Mouse (Mus musculus) heart, embryonic 11.5 days (tissue): ENCODE results near the gene Rps15a. TPM values are rescaled to one million over a fixed set of nuclear protein-coding genes. Genes with fewer than 3 reads are reported as not detected.
A peak's percentile ranks its signal among the peaks of the same experiment; 100 is the strongest.

Experiments
- ATAC-seq: fragments of 200-750 bp; cut with Nextera tagmentation; replicated peaks from 2 replicates; pipeline ENCODE4 v1.8.0; 2017; ENCODE audit warnings: moderate library complexity; ENCODE audit not compliant: insufficient number of reproducible peaks, low FRiP score, low TSS enrichment
- H3K27ac ChIP-seq: fragments of 300-500 bp; sonication (generic); 2 replicates; pipeline ENCODE4 v1.5.1; 2014; ENCODE audit warnings: mild to moderate bottlenecking, low read depth, low read length
- H3K27me3 ChIP-seq: fragments of 300-500 bp; sonication (generic); 2 replicates; pipeline ENCODE4 v1.6.1; 2014; ENCODE audit warnings: mild to moderate bottlenecking, low read length, mixed read lengths; ENCODE audit not compliant: control insufficient read depth, insufficient read depth
- H3K36me3 ChIP-seq: fragments of 300-500 bp; sonication (generic); 2 replicates; pipeline ENCODE4 v1.6.1; 2014; ENCODE audit warnings: mild to moderate bottlenecking, low read length, moderate library complexity, mixed read lengths; ENCODE audit not compliant: control insufficient read depth, insufficient read depth
- H3K4me1 ChIP-seq: fragments of 300-500 bp; sonication (generic); 2 replicates; pipeline ENCODE4 v1.6.1; 2014; ENCODE audit warnings: low read length; ENCODE audit not compliant: control insufficient read depth, insufficient read depth
- H3K4me2 ChIP-seq: fragments of 300-500 bp; sonication (generic); 2 replicates; pipeline ENCODE4 v1.6.1; 2014; ENCODE audit warnings: mild to moderate bottlenecking, moderate library complexity
- H3K4me3 ChIP-seq: fragments of 300-500 bp; sonication (generic); 2 replicates; pipeline ENCODE4 v1.5.1; 2014; ENCODE audit warnings: low read depth, low read length
- H3K9ac ChIP-seq: fragments of 300-500 bp; sonication (generic); 2 replicates; pipeline ENCODE4 v1.6.1; 2014; ENCODE audit warnings: mild to moderate bottlenecking, low read depth, low read length, moderate library complexity
- H3K9me3 ChIP-seq: fragments of 300-500 bp; sonication (generic); replicated peaks from 2 replicates; pipeline ENCODE4 v1.6.1; 2016; ENCODE audit warnings: low read length; ENCODE audit not compliant: control insufficient read depth
- WGBS: fragments of 180-500 bp; shearing (Covaris S2); extraction: QIAGEN DNeasy Blood & Tissue Kit; methylation state at CpG from one replicate; pipeline ENCODE4 v1.1.7; 2014; ENCODE audit not compliant: insufficient replicate concordance; 5-methylcytosine and 5-hydroxymethylcytosine counted together
- polyA plus RNA-seq: library from polyadenylated mRNA; unstranded; fragments of >200 nt; fragmentation: Nextera tagmentation; extraction: Ambion mirVana; gene quantifications from 2 replicates; pipeline ENCODE4 v1.2.1, GENCODE M21; 2014

Gene Rps15a
- polyA plus RNA-seq, 1 experiment from 2014 or later: 565 TPM

DNA sequence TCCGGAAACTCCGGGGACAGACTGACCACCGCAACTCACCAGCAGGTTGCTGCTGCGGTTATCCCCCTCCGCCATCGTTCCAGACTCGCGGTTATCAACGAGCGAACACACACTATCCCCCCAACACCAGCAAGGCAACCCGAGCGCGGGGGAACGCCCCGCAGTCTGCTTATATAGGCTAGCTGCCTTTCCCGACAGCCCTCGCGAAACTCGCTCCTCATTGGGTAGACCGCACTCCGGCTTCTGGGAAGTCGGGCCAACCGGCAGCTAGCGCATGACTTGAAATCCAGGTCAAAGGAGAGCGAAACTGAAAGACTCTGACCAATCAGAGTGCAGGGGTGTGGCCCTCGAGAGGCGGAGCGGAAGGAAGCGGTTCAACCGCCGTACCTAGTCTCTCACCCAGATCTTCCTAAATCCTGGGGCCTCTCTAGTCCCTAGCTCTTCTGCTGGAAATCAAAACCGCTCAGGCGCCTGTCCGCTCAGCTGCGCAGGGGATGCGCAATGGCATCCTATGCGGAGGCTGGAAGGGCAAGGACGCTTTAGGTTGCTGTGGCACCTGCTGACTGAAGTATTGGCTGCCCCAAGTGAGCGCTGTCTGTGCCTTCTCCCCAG, 13.5 kb upstream of the Rps15a start, which contains the start of gene Arl6ip1:
Arl6ip1 (minus strand) TSS at position 233 of the 612 bp plus-strand sequence.
- Histone ChIP-seq H3K36me3 (peaks cover 4% of the 10 kb centered on the region; the same call in 1 of the 2 replicates), H3K9ac (peak within 1 kb of the TSS; percentile 93), H3K9me3 (no peaks in the 10 kb centered on the region), H3K4me1 (peaks cover 18% of the 10 kb centered on the region), H3K27ac (peak within 1 kb of the TSS; percentile 91), H3K27me3 (no peaks in the 10 kb centered on the region), H3K4me2 (peak within 1 kb of the TSS; percentile 78), H3K4me3 (peak within 1 kb of the TSS; percentile 71)
- WGBS: under 1% methylated on average over 39 of the region's 39 CpGs
- peak; percentile 99 for ATAC-seq

DNA sequence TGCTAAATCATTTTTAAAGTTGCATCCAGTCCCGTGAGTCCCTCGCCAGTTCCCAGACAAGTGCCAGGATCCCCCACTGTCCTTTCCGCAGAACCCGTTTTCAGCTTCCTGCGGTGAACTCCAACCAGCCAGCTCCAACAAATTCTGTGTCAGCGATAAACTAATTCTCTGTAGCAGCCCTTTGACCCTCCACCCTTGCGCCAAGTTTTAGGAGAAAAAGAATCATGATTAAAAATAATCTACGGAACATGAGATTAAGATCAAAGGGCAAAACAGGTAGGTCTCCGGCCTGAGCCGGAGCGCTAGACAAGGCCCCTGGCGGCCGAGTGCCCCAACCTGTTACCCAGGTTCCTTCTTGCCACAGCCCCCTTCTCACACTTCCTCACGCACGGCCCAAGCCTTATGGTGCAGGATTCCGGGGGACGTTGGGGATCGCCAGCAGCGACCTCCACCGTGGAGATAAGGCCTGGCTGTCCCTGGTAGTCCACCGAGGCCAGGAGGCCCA, 13.0 kb upstream of the Rps15a start:
- peak; percentile 66 for ATAC-seq
- peak overlapping the region; percentile 71 for H3K4me3 ChIP-seq
- no peaks in the 10 kb centered on the region for H3K27me3 ChIP-seq
- peak overlapping the region; percentile 78 for H3K4me2 ChIP-seq
- peaks cover 4% of the 10 kb centered on the region; the same call in 1 of the 2 replicates for H3K36me3 ChIP-seq
- peaks cover 18% of the 10 kb centered on the region for H3K4me1 ChIP-seq
- H3K9me3 ChIP-seq: no peaks in the 10 kb centered on the region
- H3K27ac ChIP-seq: peak overlapping the region; percentile 91
- under 1% methylated on average over 21 of the region's 21 CpGs for WGBS
- peak overlapping the region; percentile 93 for H3K9ac ChIP-seq

GRCm38 (mm10) chr7:118126219-118126875, 10.4 kb upstream of the Rps15a start:
- Histone ChIP-seq H3K4me2 (no peak overlapping the region), H3K27me3 (no peaks in the 10 kb centered on the region), H3K9ac (no peak overlapping the region), H3K36me3 (peaks cover 10% of the 10 kb centered on the region; the same call in 1 of the 2 replicates), H3K27ac (no peak overlapping the region), H3K4me3 (no peak overlapping the region), H3K9me3 (no peaks in the 10 kb centered on the region), H3K4me1 (peaks cover 18% of the 10 kb centered on the region)
- 73% methylated on average over 11 of the region's 11 CpGs for WGBS
- ATAC-seq: no peak

DNA sequence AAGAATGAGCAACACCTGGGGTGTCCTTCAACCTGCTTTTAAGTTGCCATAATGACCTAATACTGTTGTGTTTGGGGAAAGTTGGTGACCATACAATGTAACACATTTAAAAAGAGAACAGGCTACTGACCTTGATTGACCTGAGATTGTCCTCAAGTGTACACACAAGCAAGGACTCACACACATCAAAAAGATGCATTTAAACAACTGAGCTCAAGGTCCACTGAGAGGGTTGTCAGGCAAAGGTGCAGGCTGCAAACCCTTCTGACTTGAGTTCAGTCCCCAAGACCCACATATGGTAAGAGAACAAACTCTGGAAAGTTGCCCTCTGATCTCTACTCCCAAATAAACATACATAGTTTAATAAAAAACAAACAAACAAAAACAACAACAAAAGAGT, 9.7 kb upstream of the Rps15a start:
- no peak overlapping the region for H3K9ac ChIP-seq
- no peak overlapping the region for H3K4me3 ChIP-seq
- H3K36me3 ChIP-seq: peaks cover 14% of the 10 kb centered on the region
- H3K4me1 ChIP-seq: peaks cover 18% of the 10 kb centered on the region
- no peak for ATAC-seq
- no peak overlapping the region for H3K27ac ChIP-seq
- H3K9me3 ChIP-seq: no peaks in the 10 kb centered on the region
- H3K4me2 ChIP-seq: no peak overlapping the region
- no peaks in the 10 kb centered on the region for H3K27me3 ChIP-seq

DNA sequence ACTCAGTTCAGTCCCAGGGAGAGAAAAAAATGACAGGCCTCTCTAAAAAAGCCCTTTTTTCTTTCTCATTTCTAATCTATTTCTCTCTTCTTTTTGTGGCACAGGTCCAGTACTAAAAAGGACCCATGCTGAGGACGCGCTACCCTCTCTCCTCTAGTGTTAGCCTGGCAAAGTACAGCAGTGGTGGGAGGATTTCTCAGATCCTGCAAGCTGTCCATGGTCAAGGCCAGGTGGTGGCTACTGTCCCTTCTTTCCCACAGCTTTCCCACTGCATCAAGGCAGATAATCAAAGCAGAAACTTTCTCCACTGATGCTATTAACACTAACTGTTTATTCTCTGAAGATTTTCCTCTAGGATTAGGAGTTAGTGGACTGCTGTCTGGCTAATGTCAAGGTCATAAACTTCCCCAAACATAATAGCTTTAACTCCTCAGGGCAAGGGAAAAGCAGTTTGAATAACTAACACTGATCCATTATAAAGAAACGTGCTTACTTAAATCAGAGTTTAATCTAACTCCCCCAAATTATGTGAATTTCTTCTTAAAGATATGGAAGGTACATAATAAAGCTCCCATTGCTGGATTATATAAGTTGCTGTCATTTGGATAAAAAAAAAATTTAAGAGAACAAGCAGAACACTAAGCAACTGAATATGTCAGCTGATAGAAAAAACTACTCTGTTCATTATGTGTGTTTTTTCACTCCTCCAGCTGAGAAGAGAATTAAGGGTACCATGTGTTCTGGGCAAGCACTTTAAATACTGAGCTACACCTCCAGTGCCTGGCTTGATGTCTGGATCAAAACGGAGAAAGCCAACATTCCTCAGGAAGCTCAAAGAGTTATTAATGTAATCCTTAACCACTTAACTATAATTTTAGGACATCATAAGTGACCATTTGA, 7.8 kb upstream of the Rps15a start:
- H3K4me3 ChIP-seq: no peak overlapping the region
- ATAC-seq: no peak
- H3K27me3 ChIP-seq: no peaks in the 10 kb centered on the region
- H3K9ac ChIP-seq: no peak overlapping the region
- no peak overlapping the region for H3K4me2 ChIP-seq
- H3K4me1 ChIP-seq: peaks cover 13% of the 10 kb centered on the region
- peaks cover 29% of the 10 kb centered on the region for H3K36me3 ChIP-seq
- H3K9me3 ChIP-seq: no peaks in the 10 kb centered on the region
- H3K27ac ChIP-seq: no peak overlapping the region
- WGBS: 90% methylated on average over 4 of the region's 4 CpGs

DNA sequence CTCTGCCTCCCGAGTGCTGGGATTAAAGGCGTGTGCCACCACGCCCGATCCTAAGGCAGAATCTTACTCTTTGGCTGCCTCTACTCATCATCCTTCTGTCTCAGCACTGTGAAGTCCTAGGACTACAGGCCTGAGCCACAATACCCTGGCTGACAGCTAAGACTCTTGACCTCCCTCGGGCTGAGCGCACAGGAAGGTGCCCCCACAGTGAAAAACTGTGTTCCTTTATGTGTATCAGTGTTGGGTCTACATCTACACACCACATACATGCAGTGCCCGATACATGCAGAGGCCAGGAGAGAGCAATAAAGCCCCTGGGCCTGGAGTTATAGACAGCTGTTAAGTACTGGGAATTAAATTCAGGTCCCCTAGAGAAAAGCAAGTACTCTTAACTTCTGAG, 6.2 kb upstream of the Rps15a start:
- H3K4me1 ChIP-seq: peaks cover 4% of the 10 kb centered on the region
- no peak overlapping the region for H3K4me3 ChIP-seq
- ATAC-seq: no peak
- H3K27ac ChIP-seq: no peak overlapping the region
- no peaks in the 10 kb centered on the region for H3K9me3 ChIP-seq
- no peak overlapping the region for H3K9ac ChIP-seq
- 95% methylated on average over 7 of the region's 7 CpGs for WGBS
- H3K27me3 ChIP-seq: no peaks in the 10 kb centered on the region
- no peak overlapping the region for H3K4me2 ChIP-seq
- H3K36me3 ChIP-seq: peaks cover 29% of the 10 kb centered on the region

DNA sequence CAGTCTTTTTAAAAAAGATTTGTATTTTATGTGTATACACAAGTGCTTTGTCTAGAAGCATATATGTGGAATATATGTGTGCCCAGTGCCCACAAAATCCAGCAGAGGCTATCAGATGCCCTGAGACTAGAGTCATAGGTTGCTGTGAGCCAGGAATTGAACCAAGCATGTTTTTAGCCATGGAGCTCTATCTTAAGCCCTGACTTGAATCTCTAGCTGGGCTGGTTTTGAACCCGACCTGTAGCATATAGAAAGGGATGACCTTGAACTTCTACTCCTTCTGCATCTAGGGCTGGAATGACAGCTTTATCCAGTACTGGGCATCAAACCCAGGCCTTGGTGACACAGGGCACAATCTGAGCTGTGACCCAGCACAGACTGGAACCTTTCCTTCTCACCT, 4.7 kb upstream of the Rps15a start:
- Histone ChIP-seq H3K9ac (no peak overlapping the region), H3K36me3 (peaks cover 25% of the 10 kb centered on the region), H3K27ac (no peak overlapping the region), H3K4me2 (no peak overlapping the region), H3K27me3 (no peaks in the 10 kb centered on the region), H3K4me3 (no peak overlapping the region), H3K9me3 (no peaks in the 10 kb centered on the region), H3K4me1 (no peaks in the 10 kb centered on the region)
- WGBS: 85% methylated on average over 1 of the region's 1 CpGs
- ATAC-seq: no peak

DNA sequence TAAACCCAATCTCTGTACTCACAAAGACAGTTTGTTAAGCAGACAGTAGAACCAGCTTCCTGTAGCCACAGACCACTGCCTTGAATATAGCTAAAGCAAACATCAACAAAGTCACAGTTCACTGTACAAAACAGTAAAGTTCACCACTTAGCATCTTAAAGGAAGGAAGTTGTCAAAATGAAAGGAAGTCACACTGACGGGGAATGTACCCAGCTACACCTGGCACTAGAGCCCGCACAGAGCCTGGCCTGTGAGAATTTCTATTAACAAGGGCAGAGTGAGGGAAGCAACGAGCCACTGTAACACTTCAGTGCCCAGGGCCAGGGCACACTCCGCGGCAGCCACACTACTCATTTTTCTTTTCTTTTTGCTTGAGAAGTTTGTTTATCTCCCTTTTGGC, 4.0 kb upstream of the Rps15a start:
- no peak for ATAC-seq
- Histone ChIP-seq H3K4me2 (no peak overlapping the region), H3K9me3 (no peaks in the 10 kb centered on the region), H3K4me3 (no peak overlapping the region), H3K36me3 (peaks cover 25% of the 10 kb centered on the region), H3K4me1 (no peaks in the 10 kb centered on the region), H3K27me3 (no peaks in the 10 kb centered on the region), H3K27ac (no peak overlapping the region), H3K9ac (no peak overlapping the region)
- WGBS: 86% methylated on average over 5 of the region's 5 CpGs
